Comparison of ENCODE assay signal across 9 mouse cellular contexts in the genomic region with DNA sequence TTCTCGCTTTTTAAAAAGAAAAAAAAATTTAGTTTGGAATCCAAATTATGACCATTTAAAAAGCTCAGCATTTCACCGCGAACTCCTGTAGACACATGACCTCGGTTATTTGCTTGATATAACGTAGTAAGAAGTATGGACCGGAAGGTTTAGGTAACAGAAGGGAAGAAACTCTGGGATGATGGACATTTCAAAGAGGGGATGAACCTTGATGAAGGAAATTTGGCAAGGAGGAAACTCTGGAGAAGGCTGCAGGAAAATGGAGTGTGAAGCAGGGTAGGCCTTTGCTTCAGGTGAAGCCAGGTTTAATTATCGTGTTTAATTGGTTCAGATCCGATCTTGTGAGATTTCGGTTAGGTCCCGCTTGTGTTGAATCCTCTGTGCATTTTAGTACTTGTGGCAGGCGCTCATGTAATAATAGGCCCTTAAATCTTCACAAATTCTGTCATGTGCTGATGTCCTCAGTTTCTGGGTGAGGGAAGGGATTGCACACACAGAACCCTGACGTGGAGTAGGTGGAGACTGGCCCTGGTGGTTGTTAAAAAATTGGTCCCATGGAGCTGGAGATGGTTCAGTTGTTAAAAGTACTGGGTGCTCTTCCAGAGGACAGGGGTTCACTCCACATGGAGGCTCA. TPM values are rescaled to one million over a fixed set of nuclear protein-coding genes. Genes with fewer than 3 reads are reported as not detected.
A peak's percentile ranks its signal among the peaks of the same experiment; 100 is the strongest.
DNase-seq lines count a peak whose midpoint lies in the region; ATAC-seq and TF ChIP-seq lines count a peak whose summit lies in the region.
"Had no signal": no experiment of that assay in that cellular context is flagged by ENCODE, and none has a peak within 500 bp of the region (broad histone marks: within the 10 kb centered on the region; RNA-seq: fewer than 3 reads in every experiment).

No protein-coding gene starts in this region.

- no peak for ATAC-seq in heart, embryonic 13.5 days (ENCODE audit: extremely low read depth, insufficient number of reproducible peaks, low FRiP score, low TSS enrichment)
- no peak for ATAC-seq in heart, postnatal 0 days (ENCODE audit: insufficient read depth, low read depth)
- ATAC-seq in megakaryocyte-erythroid progenitor cell, adult 5-6 weeks (replicated peaks; ENCODE audit: low FRiP score, low TSS enrichment, poor library complexity, severe bottlenecking): peak; percentile 38; the same call in 1 of the 2 replicates

- peak overlapping the region; percentile 97 for H3K9ac ChIP-seq in heart, embryonic 13.5 days
- H3K9ac ChIP-seq in ES-E14 (ENCODE audit: insufficient read depth, low read depth, low read length, poor library complexity, severe bottlenecking): peak overlapping the region; percentile 93
- peak overlapping the region; percentile 94 for H3K9ac ChIP-seq in heart, postnatal 0 days (replicated peaks; ENCODE audit: low read depth, low read length)

- 29% methylated on average over 12 of the region's 12 CpGs for WGBS in heart, embryonic 13.5 days
- WGBS in heart, postnatal 0 days: 20% methylated on average over 12 of the region's 12 CpGs

- DNase-seq in heart, postnatal 4 days: no peak
- DNase-seq in ES-E14 (ENCODE audit: low read depth, low spot score): no peak
- no peak for DNase-seq in heart, postnatal 0 days (ENCODE audit: low spot score)
- DNase-seq in frontal cortex, postnatal 14 days (ENCODE audit: low spot score in 2 of 2): no peak
- DNase-seq in left cerebral cortex, postnatal 25 days (ENCODE audit: low spot score in 2 of 2): no peak
- DNase-seq in embryo, embryonic 11 days: no peak
- DNase-seq: lung, postnatal 10 days had no signal

- H3K9me3 ChIP-seq in heart, embryonic 13.5 days: no peaks in the 10 kb centered on the region
- H3K9me3 ChIP-seq in ES-E14 (ENCODE audit: control insufficient read depth, insufficient read depth, low read depth, low read length): no peaks in the 10 kb centered on the region
- no peaks in the 10 kb centered on the region for H3K9me3 ChIP-seq in heart, postnatal 0 days (replicated peaks; ENCODE audit: control insufficient read depth, low read length)

- no peak for TF ChIP-seq CTCF in heart, postnatal 0 days (IDR thresholded peaks at IDR 0.05; ENCODE audit: low read depth)

- no peaks in the 10 kb centered on the region for H3K27me3 ChIP-seq in heart, embryonic 13.5 days (replicated peaks)
- no peaks in the 10 kb centered on the region for H3K27me3 ChIP-seq in heart, postnatal 0 days (ENCODE audit: control insufficient read depth, insufficient read depth, low read length)

- H3K36me3 ChIP-seq in heart, embryonic 13.5 days: peaks cover 25% of the 10 kb centered on the region
- peaks cover 11% of the 10 kb centered on the region for H3K36me3 ChIP-seq in ES-E14 (ENCODE audit: control insufficient read depth, insufficient read depth, low read length, poor library complexity, severe bottlenecking)
- peaks cover 16% of the 10 kb centered on the region for H3K36me3 ChIP-seq in heart, postnatal 0 days (replicated peaks; ENCODE audit: control insufficient read depth, insufficient read depth, low read length)

- in situ Hi-C loops in ES-E14 (cut with MboI; ENCODE audit: low sequenced_read_pairs in 2 of 2, unreplicated experiment in 2 of 2): no loop called here

- intact Hi-C loops in left cerebral cortex, postnatal 25 days (cut with DNase I): loop anchor here (2.0 kb wide), 1 partner anchor 203 kb away; no protein-coding TSS in a partner anchor

- H3K4me2 ChIP-seq in heart, embryonic 13.5 days: peak overlapping the region; percentile 92
- H3K4me2 ChIP-seq in heart, postnatal 0 days (ENCODE audit: low read depth, low read length): peak overlapping the region; percentile 69

- TF ChIP-seq EP300 in heart, postnatal 0 days (IDR thresholded peaks at IDR 0.05; ENCODE audit: low read depth): no peak

- H3K27ac ChIP-seq in heart, embryonic 13.5 days (replicated peaks): peak overlapping the region; percentile 24; the same call in 1 of the 2 replicates
- H3K27ac ChIP-seq in ES-E14 (ENCODE audit: insufficient read depth, low read depth, low read length, poor library complexity, severe bottlenecking): no peak overlapping the region
- 0 out of 2 replicates have a peak overlapping the region, but pooled peaks have one; percentile 93 for H3K27ac ChIP-seq in heart, postnatal 0 days (ENCODE audit: low read depth)

- peaks cover 24% of the 10 kb centered on the region for H3K4me1 ChIP-seq in heart, embryonic 13.5 days
- H3K4me1 ChIP-seq in ES-E14 (ENCODE audit: control insufficient read depth in 2 of 2, insufficient read depth in 2 of 2, low read length in 2 of 2, poor library complexity in 1 of 2): peaks cover 6 to 15% of the 10 kb centered on the region in 2 experiments; a peak in 3 of 4 replicates
- peaks cover 19% of the 10 kb centered on the region for H3K4me1 ChIP-seq in heart, postnatal 0 days (ENCODE audit: control insufficient read depth, insufficient read depth)

- peak overlapping the region; percentile 98 for H3K4me3 ChIP-seq in heart, embryonic 13.5 days
- peak overlapping the region; percentile 90 to 92 for H3K4me3 ChIP-seq in ES-E14 (ENCODE audit: insufficient read depth in 1 of 2, low read depth in 1 of 2, low read length in 2 of 2, poor library complexity in 1 of 2, severe bottlenecking in 1 of 2)
- H3K4me3 ChIP-seq in heart, postnatal 0 days (ENCODE audit: low read depth, low read length): peak overlapping the region; percentile 97

TF ChIP-seq in ES-E14, 5 proteins besides CTCF, POLR2A, EP300 and RAD21:
- TF ChIP-seq ZC3H11A (IDR thresholded peaks at IDR 0.05; ENCODE audit: borderline replicate concordance, low read depth, low read length) (no peak), ZNF384 (IDR thresholded peaks at IDR 0.05; ENCODE audit: low read depth, low read length) (no peak), HCFC1 (IDR thresholded peaks at IDR 0.05; ENCODE audit: borderline replicate concordance, insufficient read depth, low read length) (no peak), MAFK (IDR thresholded peaks at IDR 0.05; ENCODE audit: insufficient read depth, low read depth, low read length) (no peak), CHD2 (IDR thresholded peaks at IDR 0.05; ENCODE audit: low read depth, low read length) (no peak)

RNA-seq across cellular contexts. Expression of a gene that starts 2.2 kb away (rescaled TPM):
- polyA plus RNA-seq in heart, embryonic 13.5 days (2015; fragmentation: Nextera tagmentation; extraction: Ambion mirVana): 145 and 181 TPM in 2 replicates
- total RNA-seq in heart, postnatal 4 days (2021): 100 to 1,000 TPM; 120 to 123 TPM
- total RNA-seq in ES-E14 (2012; rRNA removed): 81.5 and 87.6 TPM in 2 replicates
- total RNA-seq in heart, postnatal 0 days (2014; rRNA removed; ENCODE audit: low replicate concordance): 155 and 298 TPM in 2 replicates
- polyA plus RNA-seq in heart, postnatal 0 days (2015; fragmentation: Nextera tagmentation; extraction: Ambion mirVana): 243 TPM in 2 replicates
- 60.2 and 63.9 TPM in 2 replicates for total RNA-seq in megakaryocyte-erythroid progenitor cell, adult 5-6 weeks (2014; fragmentation: Nextera tagmentation)
- 55.0 and 65.7 TPM in 2 replicates for total RNA-seq in megakaryocyte-erythroid progenitor cell, adult 5-6 weeks (2017)
- 10 to 100 TPM; 75.0 to 82.0 TPM for total RNA-seq in left cerebral cortex, postnatal 25 days (2021)

RNA-seq across cellular contexts. Expression of a gene that starts 30.5 kb away (rescaled TPM):
- polyA plus RNA-seq in heart, embryonic 13.5 days (2015; fragmentation: Nextera tagmentation; extraction: Ambion mirVana): 0.71 and 1.6 TPM in 2 replicates
- total RNA-seq in heart, postnatal 4 days (2021): under 1 TPM; 0.41 to 0.79 TPM
- total RNA-seq in ES-E14 (2012; rRNA removed): 0.45 and 0.74 TPM in 2 replicates
- 0.46 TPM in 1 of 2 replicates, not detected in the other for total RNA-seq in heart, postnatal 0 days (2014; rRNA removed; ENCODE audit: low replicate concordance)
- polyA plus RNA-seq in heart, postnatal 0 days (2015; fragmentation: Nextera tagmentation; extraction: Ambion mirVana): 0.37 and 0.68 TPM in 2 replicates
- not detected in 2 replicates for total RNA-seq in megakaryocyte-erythroid progenitor cell, adult 5-6 weeks (2014; fragmentation: Nextera tagmentation)
- not detected in 2 replicates for total RNA-seq in megakaryocyte-erythroid progenitor cell, adult 5-6 weeks (2017)
- 1 to 10 TPM; 3.2 to 4.1 TPM for total RNA-seq in left cerebral cortex, postnatal 25 days (2021)

RNA-seq across cellular contexts. Expression of a gene that starts 30.7 kb away (rescaled TPM):
- polyA plus RNA-seq in heart, embryonic 13.5 days (2015; fragmentation: Nextera tagmentation; extraction: Ambion mirVana): 15.3 and 16.3 TPM in 2 replicates
- total RNA-seq in heart, postnatal 4 days (2021): 10 to 100 TPM; 17.5 to 18.7 TPM
- total RNA-seq in ES-E14 (2012; rRNA removed): 33.6 and 35.0 TPM in 2 replicates
- total RNA-seq in heart, postnatal 0 days (2014; rRNA removed; ENCODE audit: low replicate concordance): 9.4 and 14.1 TPM in 2 replicates
- polyA plus RNA-seq in heart, postnatal 0 days (2015; fragmentation: Nextera tagmentation; extraction: Ambion mirVana): 14.0 and 15.5 TPM in 2 replicates
- 27.6 and 33.1 TPM in 2 replicates for total RNA-seq in megakaryocyte-erythroid progenitor cell, adult 5-6 weeks (2014; fragmentation: Nextera tagmentation)
- 86.4 and 91.4 TPM in 2 replicates for total RNA-seq in megakaryocyte-erythroid progenitor cell, adult 5-6 weeks (2017)
- total RNA-seq in left cerebral cortex, postnatal 25 days (2021): 10 to 100 TPM; 19.5 to 20.2 TPM
